Mouse (Mus musculus) kidney, postnatal 0 days (tissue): ENCODE measurements around the gene Sdk2. TPM values are rescaled to one million over a fixed set of nuclear protein-coding genes. Genes with fewer than 3 reads are reported as not detected.

ENCODE experiments used
- ATAC-seq: fragments of 200-750 bp; cut with Nextera tagmentation; replicated peaks from 2 replicates; pipeline ENCODE4 v1.8.0; 2017; ENCODE audit warnings: low read depth, moderate number of reproducible peaks, moderate TSS enrichment, moderate library complexity; ENCODE audit not compliant: low FRiP score
- DNase-seq: peaks from one replicate; pipeline ENCODE4 v3.0.0-alpha.2; 2016; ENCODE audit warnings: low spot score
- H3K27ac ChIP-seq: fragments of 300-500 bp; sonication (generic); 2 replicates; pipeline ENCODE4 v1.5.1; 2014; ENCODE audit warnings: mild to moderate bottlenecking
- H3K27me3 ChIP-seq: fragments of 300-500 bp; sonication (generic); 2 replicates; pipeline ENCODE4 v1.6.1; 2014; ENCODE audit warnings: low read length, mixed read lengths; ENCODE audit not compliant: insufficient read depth
- H3K36me3 ChIP-seq: fragments of 300-500 bp; sonication (generic); 2 replicates; pipeline ENCODE4 v1.6.1; 2014; ENCODE audit warnings: low read length, mixed read lengths; ENCODE audit not compliant: insufficient read depth
- H3K4me1 ChIP-seq: fragments of 300-500 bp; sonication (generic); replicated peaks from 2 replicates; pipeline ENCODE4 v1.6.1; 2014; ENCODE audit warnings: antibody characterized with exemption, low read length, mixed read lengths; ENCODE audit not compliant: insufficient read depth
- H3K4me2 ChIP-seq: fragments of 300-500 bp; sonication (generic); 2 replicates; pipeline ENCODE4 v1.6.1; 2014; ENCODE audit warnings: mild to moderate bottlenecking, low read length, moderate library complexity, mixed read lengths
- H3K4me3 ChIP-seq: fragments of 300-500 bp; sonication (generic); replicated peaks from 2 replicates; pipeline ENCODE4 v1.5.1; 2014; ENCODE audit warnings: low read depth, low read length
- H3K9ac ChIP-seq: fragments of 300-500 bp; sonication (generic); 2 replicates; pipeline ENCODE4 v1.6.1; 2014; ENCODE audit warnings: low read depth, low read length
- H3K9me3 ChIP-seq: fragments of 300-500 bp; sonication (generic); replicated peaks from 2 replicates; pipeline ENCODE4 v1.6.1; 2016; ENCODE audit warnings: low read length, inconsistent platforms, mixed read lengths
- CTCF ChIP-seq: IDR thresholded peaks from 2 replicates; pipeline ENCODE4 v1.5.1; 2016; ENCODE audit warnings: antibody characterized with exemption, low read depth, mild to moderate bottlenecking, moderate library complexity
- WGBS: fragments of 180-500 bp; shearing (Covaris S2); extraction: QIAGEN DNeasy Blood & Tissue Kit; methylation state at CpG from one replicate; pipeline ENCODE4 v1.1.7; 2014; 5-methylcytosine and 5-hydroxymethylcytosine counted together
- polyA plus RNA-seq: library from polyadenylated mRNA; unstranded; fragments of >200 nt; fragmentation: Nextera tagmentation; extraction: Ambion mirVana; gene quantifications from 2 replicates; pipeline ENCODE4 v1.2.1, GENCODE M21; 2015

Gene Sdk2
- polyA plus RNA-seq, 1 experiment from 2014 or later, result 2.2 TPM

- no peaks in the 10 kb centered on the region for H3K9me3 ChIP-seq
- no peak for DNase-seq
- 73% methylated on average over 9 of the region's 9 CpGs for WGBS
Measured at GRCm38 (mm10) chr11:113928291-113928690, 138.6 kb downstream of the Sdk2 start.

GRCm38 (mm10) chr11:113927826-113928225 lies 139.0 kb downstream of the Sdk2 start:
- Histone ChIP-seq H3K36me3 (no peaks in the 10 kb centered on the region), H3K4me2 (no peak overlapping the region), H3K4me1 (no peaks in the 10 kb centered on the region), H3K27me3 (no peaks in the 10 kb centered on the region), H3K27ac (no peak overlapping the region), H3K4me3 (no peak overlapping the region), H3K9me3 (no peaks in the 10 kb centered on the region), H3K9ac (no peak overlapping the region)
- ATAC-seq, result no peak
- no peak for DNase-seq
- TF ChIP-seq CTCF, result no peak
- WGBS, result 62% methylated on average over 3 of the region's 3 CpGs

More at GRCm38 (mm10) chr11:113928291-113928690, 138.6 kb downstream of the Sdk2 start:
- H3K4me3 ChIP-seq, result no peak overlapping the region
- no peak overlapping the region for H3K27ac ChIP-seq
- H3K36me3 ChIP-seq, result no peaks in the 10 kb centered on the region
- no peak for TF ChIP-seq CTCF
- no peaks in the 10 kb centered on the region for H3K27me3 ChIP-seq
- ATAC-seq, result no peak
- H3K4me1 ChIP-seq, result no peaks in the 10 kb centered on the region
- H3K4me2 ChIP-seq, result no peak overlapping the region
- no peak overlapping the region for H3K9ac ChIP-seq

GRCm38 (mm10) chr11:113927231-113927630 lies 139.6 kb downstream of the Sdk2 start:
- no peak for TF ChIP-seq CTCF
- no peak overlapping the region for H3K4me2 ChIP-seq
- H3K9me3 ChIP-seq, result no peaks in the 10 kb centered on the region
- ATAC-seq, result no peak
- no peaks in the 10 kb centered on the region for H3K36me3 ChIP-seq
- H3K4me3 ChIP-seq, result no peak overlapping the region
- WGBS, result 88% methylated on average over 11 of the region's 11 CpGs
- no peak for DNase-seq
- H3K9ac ChIP-seq, result no peak overlapping the region
- no peak overlapping the region for H3K27ac ChIP-seq
- no peaks in the 10 kb centered on the region for H3K4me1 ChIP-seq
- H3K27me3 ChIP-seq, result no peaks in the 10 kb centered on the region

- Histone ChIP-seq H3K4me2 (no peak overlapping the region), H3K4me3 (no peak overlapping the region), H3K9ac (no peak overlapping the region), H3K27ac (no peak overlapping the region), H3K27me3 (no peaks in the 10 kb centered on the region), H3K36me3 (no peaks in the 10 kb centered on the region), H3K4me1 (no peaks in the 10 kb centered on the region), H3K9me3 (no peaks in the 10 kb centered on the region)
- no peak for TF ChIP-seq CTCF
- no peak for DNase-seq
- WGBS, result 51% methylated on average over 5 of the region's 5 CpGs
- ATAC-seq, result no peak
Measured at GRCm38 (mm10) chr11:113923137-113923536, 143.7 kb downstream of the Sdk2 start.

- DNase-seq (no peak), ATAC-seq (peak; percentile 52; the same call in 1 of the 2 replicates)
- Histone ChIP-seq H3K4me1 (no peaks in the 10 kb centered on the region), H3K9me3 (no peaks in the 10 kb centered on the region), H3K9ac (no peak overlapping the region), H3K4me2 (no peak overlapping the region), H3K4me3 (no peak overlapping the region), H3K36me3 (no peaks in the 10 kb centered on the region), H3K27me3 (no peaks in the 10 kb centered on the region), H3K27ac (no peak overlapping the region)
- TF ChIP-seq CTCF, result no peak
- WGBS, result 81% methylated on average over 16 of the region's 16 CpGs
Measured at GRCm38 (mm10) chr11:113903131-113903860, 163.6 kb downstream of the Sdk2 start.

- H3K4me1 ChIP-seq, result no peaks in the 10 kb centered on the region
- no peak for ATAC-seq
- DNase-seq, result no peak
- no peak overlapping the region for H3K4me2 ChIP-seq
- no peak overlapping the region for H3K27ac ChIP-seq
- H3K27me3 ChIP-seq, result no peaks in the 10 kb centered on the region
- H3K4me3 ChIP-seq, result no peak overlapping the region
- 57% methylated on average over 7 of the region's 7 CpGs for WGBS
- H3K9ac ChIP-seq, result no peak overlapping the region
- H3K36me3 ChIP-seq, result no peaks in the 10 kb centered on the region
- TF ChIP-seq CTCF, result no peak
- no peaks in the 10 kb centered on the region for H3K9me3 ChIP-seq
Measured at GRCm38 (mm10) chr11:113901906-113902305, 164.9 kb downstream of the Sdk2 start.
